Comparison of ENCODE assay signal across 12 mouse cellular contexts in the genomic region with DNA sequence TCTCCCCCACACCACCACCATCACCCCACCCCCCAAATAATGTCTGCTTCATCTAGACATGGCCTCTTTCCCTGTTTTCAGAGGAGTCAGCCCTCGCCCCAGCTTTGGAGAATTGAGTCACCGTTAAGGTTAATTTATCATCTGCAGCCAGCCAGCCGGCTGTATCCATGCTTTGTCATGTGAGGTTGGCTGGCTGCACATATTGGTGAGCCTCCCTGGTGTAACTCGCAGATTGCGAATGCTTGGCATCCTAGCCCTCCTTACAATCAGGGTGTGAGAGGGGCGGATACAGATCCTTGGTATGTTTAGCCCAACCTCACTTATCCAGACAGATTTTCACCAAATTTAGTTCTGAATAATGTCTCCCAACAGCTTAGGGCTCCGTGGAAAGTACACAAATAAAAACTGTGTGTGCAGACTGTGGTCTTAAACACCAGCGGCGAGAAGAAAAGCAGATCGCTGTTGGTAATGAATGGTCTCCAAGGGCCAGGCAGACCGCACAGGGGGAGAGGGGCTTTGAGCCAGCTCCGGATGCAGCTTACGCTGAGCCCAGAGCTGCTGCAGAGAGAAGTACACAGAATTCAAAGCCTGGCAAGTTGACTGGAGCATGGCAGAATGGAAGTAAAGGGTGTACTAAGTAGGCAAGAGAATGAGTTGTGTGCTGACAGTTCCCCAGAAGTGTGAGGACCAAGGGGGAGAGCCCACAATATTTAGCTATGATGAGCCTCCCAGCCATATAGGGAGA. TPM values are rescaled to one million over a fixed set of nuclear protein-coding genes. Genes with fewer than 3 reads are reported as not detected.
DNase-seq lines count a peak whose midpoint lies in the region; ATAC-seq lines count a peak whose summit lies in the region.
"Had no signal": no experiment of that assay in that cellular context is flagged by ENCODE, and none has a peak within 500 bp of the region (broad histone marks: within the 10 kb centered on the region; RNA-seq: fewer than 3 reads in every experiment).

No protein-coding gene starts in this region.

- 26% methylated on average over 13 of the region's 13 CpGs for WGBS in hindbrain, embryonic 15.5 days

- H3K9ac ChIP-seq in hindbrain, embryonic 15.5 days, result no peak overlapping the region
- H3K9ac ChIP-seq: heart, embryonic 12.5 days had no signal

- H3K27me3 ChIP-seq in hindbrain, embryonic 15.5 days, result no peaks in the 10 kb centered on the region

- H3K36me3 ChIP-seq in hindbrain, embryonic 15.5 days, result no peaks in the 10 kb centered on the region
- H3K36me3 ChIP-seq: heart, embryonic 12.5 days had no signal

- H3K27ac ChIP-seq in hindbrain, embryonic 15.5 days (replicated peaks), result peak overlapping the region; percentile 56
- H3K27ac ChIP-seq: embryonic facial prominence, embryonic 10.5 days had no signal

- peak overlapping the region; percentile 30 for H3K4me2 ChIP-seq in hindbrain, embryonic 15.5 days
- H3K4me2 ChIP-seq: heart, embryonic 12.5 days had no signal

- DNase-seq in layer of hippocampus, adult 18-20 months (ENCODE audit: low spot score in 2 of 2), result peak; percentile 30 to 51
- no peak for DNase-seq in layer of hippocampus, adult 9-10 months (ENCODE audit: low spot score)
- peak; percentile 67 for DNase-seq in NIH3T3 (ENCODE audit: low read depth)
- peak; percentile 74 for DNase-seq in brain, adult 2 months (ENCODE audit: low read depth, low spot score)
- no peak for DNase-seq in Muller cell, postnatal 12 days (ENCODE audit: inconsistent ontology term)
- DNase-seq in c-Kit-positive CD71-positive TER-119-positive erythroid progenitor cells, embryonic 14.5 days (ENCODE audit: low spot score), result no peak
- DNase-seq: liver had no signal

- ATAC-seq in hindbrain, embryonic 15.5 days (ENCODE audit: low FRiP score, low read depth), result peak; percentile 67

- H3K9me3 ChIP-seq in hindbrain, embryonic 15.5 days, result no peaks in the 10 kb centered on the region
- H3K9me3 ChIP-seq: embryonic facial prominence, embryonic 10.5 days; heart, embryonic 12.5 days had no signal

- H3K4me3 ChIP-seq in hindbrain, embryonic 15.5 days, result no peak overlapping the region
- H3K4me3 ChIP-seq: embryonic facial prominence, embryonic 10.5 days; heart, embryonic 12.5 days had no signal

- peaks cover 25% of the 10 kb centered on the region for H3K4me1 ChIP-seq in hindbrain, embryonic 15.5 days (replicated peaks)
- H3K4me1 ChIP-seq: embryonic facial prominence, embryonic 10.5 days had no signal

RNA-seq across cellular contexts. Expression of gene Cacna2d4, which starts 11.7 kb away (rescaled TPM):
- 1 to 10 TPM in 1 of 2 experiments, under 1 TPM in 1; 0.52 to 1.0 TPM for total RNA-seq in layer of hippocampus, adult 18-20 months (2021)
- polyA plus RNA-seq in hindbrain, embryonic 15.5 days (2015; fragmentation: Nextera tagmentation; extraction: Ambion mirVana), result 0.45 and 0.46 TPM in 2 replicates
- polyA plus RNA-seq: embryonic facial prominence, embryonic 10.5 days; heart, embryonic 12.5 days; intestine, embryonic 14.5 days; lung, embryonic 16.5 days had no signal

RNA-seq across cellular contexts. Expression of gene Cacna1c, which starts 28.4 kb away (rescaled TPM):
- 10 to 100 TPM; 73.0 to 73.5 TPM for total RNA-seq in layer of hippocampus, adult 18-20 months (2021)
- 6.3 and 7.0 TPM in 2 replicates for polyA plus RNA-seq in hindbrain, embryonic 15.5 days (2015; fragmentation: Nextera tagmentation; extraction: Ambion mirVana)

RNA-seq across cellular contexts. Expression of gene Dcp1b, which starts 49.6 kb away (rescaled TPM):
- 10 to 100 TPM; 16.9 to 18.7 TPM for total RNA-seq in layer of hippocampus, adult 18-20 months (2021)
- polyA plus RNA-seq in hindbrain, embryonic 15.5 days (2015; fragmentation: Nextera tagmentation; extraction: Ambion mirVana), result 10.6 and 13.2 TPM in 2 replicates

Comparison
In these comparisons a context has a peak if more than half of its experiments do, and no peak if none do; other contexts are left out.
1. DNase-seq: peak in layer of hippocampus, adult 18-20 months (2 of 2), NIH3T3 (single experiment) and brain, adult 2 months (single experiment); none in layer of hippocampus, adult 9-10 months (single experiment), Muller cell, postnatal 12 days (single experiment) and c-Kit-positive CD71-positive TER-119-positive erythroid progenitor cells, embryonic 14.5 days (single experiment).